Mouse (Mus musculus) embryonic fibroblast, embryonic 13.5 days (primary cell): ENCODE measurements at regions not wholly inside any gene's neighbourhood (a gene's known extent, or its start where the extent isn't known, plus 50 kb on each side); places are given as distances from the start of the nearest gene placed in this dataset.

Source experiments
- CTCF ChIP-seq: IDR thresholded peaks from 2 replicates; pipeline ENCODE4 v1.5.1; 2011; ENCODE audit warnings: mild to moderate bottlenecking, control low read depth, low read length, moderate library complexity, borderline replicate concordance; ENCODE audit not compliant: insufficient read depth
- POLR2A ChIP-seq: IDR thresholded peaks from 2 replicates; pipeline ENCODE4 v1.6.1; 2011; ENCODE audit warnings: low read depth, mild to moderate bottlenecking, control low read depth, low read length, moderate library complexity

DNA sequence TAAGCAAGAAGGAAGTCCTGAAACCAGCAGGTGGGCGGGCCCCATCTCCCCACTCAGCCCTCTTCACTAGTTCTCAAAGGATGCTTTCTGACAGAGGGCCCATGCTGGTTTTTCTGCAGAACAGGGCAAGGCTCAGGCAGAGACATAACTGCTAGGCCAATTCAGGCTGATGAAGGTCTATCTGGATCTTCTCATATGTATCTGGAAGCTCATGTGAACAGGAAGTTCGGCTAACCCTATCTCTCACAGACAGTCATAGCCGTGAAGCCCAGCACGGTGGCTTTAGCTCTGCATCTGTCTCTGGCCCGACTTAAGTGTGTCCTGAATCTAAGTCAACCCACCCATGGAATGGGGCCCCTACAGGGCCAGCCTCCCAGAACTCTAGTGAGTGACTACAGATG, 113.7 kb upstream of the 1700021F07Rik start:
- TF ChIP-seq CTCF (no peak), POLR2A (no peak)
